Mouse (Mus musculus) embryonic fibroblast, embryonic 13.5 days (primary cell): ENCODE data around the gene Snrnp35. TPM values are rescaled to one million over a fixed set of nuclear protein-coding genes. Genes with fewer than 3 reads are reported as not detected.

Source experiments
- H3K27ac ChIP-seq: 2 replicates; pipeline ENCODE4 v1.5.1; 2012; ENCODE audit warnings: low read length, control low read depth, inconsistent platforms; ENCODE audit not compliant: insufficient read depth
- H3K4me1 ChIP-seq: 2 replicates; pipeline ENCODE4 v1.6.1; 2011; ENCODE audit warnings: low read length; ENCODE audit not compliant: control insufficient read depth, insufficient read depth
- H3K4me3 ChIP-seq: 2 replicates; pipeline ENCODE4 v1.5.1; 2011; ENCODE audit warnings: mild to moderate bottlenecking, control low read depth, low read length; ENCODE audit not compliant: insufficient read depth
- CTCF ChIP-seq: IDR thresholded peaks from 2 replicates; pipeline ENCODE4 v1.5.1; 2011; ENCODE audit warnings: mild to moderate bottlenecking, control low read depth, low read length, moderate library complexity, borderline replicate concordance; ENCODE audit not compliant: insufficient read depth
- POLR2A ChIP-seq: IDR thresholded peaks from 2 replicates; pipeline ENCODE4 v1.6.1; 2011; ENCODE audit warnings: low read depth, mild to moderate bottlenecking, control low read depth, low read length, moderate library complexity
- polyA plus RNA-seq: library from polyadenylated mRNA; stranded (reverse); fragments of >200 nt; gene quantifications from 2 replicates; pipeline ENCODE4 v1.2.4, GENCODE M21; 2011; ENCODE audit warnings: low read depth; ENCODE audit not compliant: missing spikeins, insufficient read length

Snrnp35 gene
- polyA plus RNA-seq, 1 experiment: 11.1 TPM

- TF ChIP-seq POLR2A (no peak), CTCF (no peak)
- Histone ChIP-seq H3K4me3 (no peak overlapping the region), H3K4me1 (no peaks in the 10 kb centered on the region), H3K27ac (no peak overlapping the region)
These were observed 32.9 kb downstream of the Snrnp35 start for GRCm38 (mm10) chr5:124515789-124516188.

- no peak overlapping the region for H3K4me3 ChIP-seq
- no peak for TF ChIP-seq CTCF
- TF ChIP-seq POLR2A: no peak
- H3K27ac ChIP-seq: no peak overlapping the region
- no peaks in the 10 kb centered on the region for H3K4me1 ChIP-seq
These were observed 35.7 kb downstream of the Snrnp35 start for GRCm38 (mm10) chr5:124518648-124519047.

- TF ChIP-seq POLR2A (no peak), CTCF (no peak)
- H3K27ac ChIP-seq: no peak overlapping the region
- no peaks in the 10 kb centered on the region for H3K4me1 ChIP-seq
- no peak overlapping the region for H3K4me3 ChIP-seq
These were observed 38.7 kb downstream of the Snrnp35 start for GRCm38 (mm10) chr5:124521588-124521987.

GRCm38 (mm10) chr5:124523032-124523431, 40.1 kb downstream of the Snrnp35 start:
- H3K4me1 ChIP-seq: no peaks in the 10 kb centered on the region
- no peak overlapping the region for H3K27ac ChIP-seq
- H3K4me3 ChIP-seq: no peak overlapping the region
- TF ChIP-seq CTCF (no peak), POLR2A (no peak)

GRCm38 (mm10) chr5:124524943-124525342, 42.0 kb downstream of the Snrnp35 start:
- H3K27ac ChIP-seq: no peak overlapping the region
- H3K4me3 ChIP-seq: no peak overlapping the region
- no peak for TF ChIP-seq POLR2A
- no peaks in the 10 kb centered on the region for H3K4me1 ChIP-seq

GRCm38 (mm10) chr5:124528351-124528750, 45.4 kb downstream of the Snrnp35 start:
- no peaks in the 10 kb centered on the region for H3K4me1 ChIP-seq
- TF ChIP-seq POLR2A (no peak), CTCF (no peak)
- H3K27ac ChIP-seq: no peak overlapping the region
- peak overlapping the region; percentile 83; the same call in 1 of the 2 replicates for H3K4me3 ChIP-seq

GRCm38 (mm10) chr5:124528791-124529190, 45.9 kb downstream of the Snrnp35 start:
- H3K4me1 ChIP-seq: no peaks in the 10 kb centered on the region
- TF ChIP-seq POLR2A: no peak
- no peak overlapping the region for H3K27ac ChIP-seq
- H3K4me3 ChIP-seq: peak overlapping the region; percentile 83

- Histone ChIP-seq H3K4me1 (no peaks in the 10 kb centered on the region), H3K27ac (no peak overlapping the region), H3K4me3 (peak overlapping the region; percentile 83)
- TF ChIP-seq POLR2A (no peak), CTCF (no peak)
These were observed 46.3 kb downstream of the Snrnp35 start for GRCm38 (mm10) chr5:124529191-124529651.

GRCm38 (mm10) chr5:124529697-124530096, 46.8 kb downstream of the Snrnp35 start:
- no peaks in the 10 kb centered on the region for H3K4me1 ChIP-seq
- TF ChIP-seq POLR2A: no peak
- TF ChIP-seq CTCF: no peak
- peak overlapping the region; percentile 83 for H3K4me3 ChIP-seq
- no peak overlapping the region for H3K27ac ChIP-seq

- Histone ChIP-seq H3K27ac (peak within 1 kb of the TSS; percentile 49; the same call in 1 of the 2 replicates), H3K4me3 (peak within 1 kb of the TSS; percentile 83), H3K4me1 (no peaks in the 10 kb centered on the region)
- TF ChIP-seq CTCF: no peak
- peak; percentile 82 for TF ChIP-seq POLR2A
These were observed 48.0 kb downstream of the Snrnp35 start, which contains the start of gene Rilpl1 for GRCm38 (mm10) chr5:124530655-124531582. TSS of gene Rilpl1 (minus strand) at chr5:124531391.
